Mouse (Mus musculus) right cerebral cortex, postnatal 10 days (tissue): ENCODE measurements at regions not wholly inside any gene's neighbourhood (a gene's known extent, or its start where the extent isn't known, plus 50 kb on each side); places are given as distances from the start of the nearest gene placed in this dataset.

Experiments
- DNase-seq, 2 experiments: peaks; one replicate each; pipeline ENCODE4 v3.0.0; 2021; ENCODE audit warnings: low spot score in 2 of 2

DNA sequence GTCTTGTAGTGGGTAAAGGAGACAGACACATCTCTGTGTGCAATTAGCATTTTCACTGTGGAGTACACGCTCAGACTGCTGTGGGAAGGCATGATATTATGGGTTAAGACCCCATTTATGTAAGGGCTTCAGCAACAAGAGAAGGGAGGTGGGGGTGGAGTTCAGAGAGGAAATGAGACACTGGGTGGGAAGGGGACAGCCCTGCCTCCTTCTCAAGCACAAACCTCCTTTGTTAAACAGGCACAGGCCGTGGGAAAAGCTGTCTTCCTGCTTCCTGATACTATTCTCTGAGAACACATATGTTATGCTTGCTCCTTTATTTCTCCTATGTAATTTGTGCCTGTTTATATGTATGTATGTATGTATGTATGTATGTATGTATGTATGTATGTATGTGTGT lies 237.4 kb upstream of the Cxcr4 start:
- no peak for DNase-seq

DNA sequence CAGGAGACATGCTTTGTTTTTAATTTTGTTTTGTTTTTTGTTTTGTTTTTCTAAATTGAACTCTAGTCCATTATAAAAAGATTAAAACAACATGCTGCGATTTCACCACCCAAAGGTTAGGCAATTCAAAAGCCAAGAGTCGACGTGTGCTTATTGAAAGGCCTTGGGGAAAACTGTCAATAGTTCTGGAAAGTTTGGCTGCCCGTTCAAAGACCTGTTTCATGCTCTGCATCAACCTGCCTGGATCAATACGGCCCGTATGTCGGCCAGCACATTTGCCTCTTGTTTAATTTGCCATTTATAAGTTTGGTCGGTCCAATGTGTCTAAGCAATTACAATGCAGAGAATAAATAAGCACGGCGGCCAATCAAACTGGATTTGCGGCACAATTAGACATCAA lies 234.3 kb upstream of the Cxcr4 start:
- DNase-seq, result no peak

DNA sequence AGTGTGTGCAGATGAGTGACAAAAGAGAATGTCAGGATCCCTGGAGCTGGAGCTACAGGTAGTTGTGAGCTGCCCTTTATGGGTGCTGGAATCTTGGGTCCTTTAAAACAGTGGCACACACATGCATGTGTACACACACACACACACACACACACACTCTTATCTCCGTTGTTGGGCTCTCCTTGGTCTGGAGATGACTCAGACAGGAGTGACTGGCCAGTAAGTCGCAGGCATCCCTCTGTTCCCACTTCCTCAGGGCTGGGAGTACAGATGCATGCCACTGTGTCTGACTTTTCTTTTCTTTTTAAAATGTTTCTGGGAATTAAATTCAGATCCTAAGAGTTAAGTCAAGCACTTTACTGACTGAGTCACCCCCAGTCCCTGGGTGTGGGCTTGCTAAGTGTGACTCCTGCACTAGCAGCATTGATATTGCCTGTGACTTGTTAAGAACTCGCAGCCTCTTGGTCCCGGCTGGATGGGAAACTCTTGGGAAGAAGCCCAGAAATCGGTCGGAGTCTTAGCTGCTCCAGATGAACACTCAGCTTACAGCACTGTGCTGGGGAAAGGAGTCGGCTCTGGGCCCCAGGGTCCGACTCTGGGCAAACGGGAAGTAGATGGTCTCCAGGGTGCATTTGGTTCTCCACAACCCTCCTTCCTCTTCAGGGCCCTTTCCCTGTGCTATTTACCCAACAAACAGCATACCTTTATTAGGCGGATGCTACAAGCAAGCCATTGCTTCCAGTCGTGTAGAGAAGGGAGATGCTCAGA lies 233.0 kb upstream of the Cxcr4 start:
- DNase-seq, result no peak

DNA sequence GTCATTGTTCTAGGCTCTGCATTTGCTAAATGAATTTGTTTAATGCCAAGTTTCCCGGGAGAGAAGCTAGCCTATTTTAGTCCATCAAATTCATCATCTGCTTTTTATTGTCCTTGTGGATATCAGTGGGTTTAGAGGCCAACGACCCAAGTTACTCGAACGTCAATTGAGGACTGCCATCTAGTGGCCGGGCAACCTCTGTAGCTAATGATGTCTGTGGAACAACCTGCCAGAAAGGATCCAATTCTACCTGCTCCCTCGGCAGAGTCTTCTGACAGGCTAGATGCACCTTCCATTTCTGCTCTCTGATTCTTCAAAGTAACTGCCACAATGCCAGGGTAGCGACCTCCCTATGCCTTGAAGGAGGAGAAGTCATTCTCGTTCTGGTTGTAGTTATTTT lies 232.1 kb upstream of the Cxcr4 start:
- DNase-seq, result peak; percentile 59 to 80

DNA sequence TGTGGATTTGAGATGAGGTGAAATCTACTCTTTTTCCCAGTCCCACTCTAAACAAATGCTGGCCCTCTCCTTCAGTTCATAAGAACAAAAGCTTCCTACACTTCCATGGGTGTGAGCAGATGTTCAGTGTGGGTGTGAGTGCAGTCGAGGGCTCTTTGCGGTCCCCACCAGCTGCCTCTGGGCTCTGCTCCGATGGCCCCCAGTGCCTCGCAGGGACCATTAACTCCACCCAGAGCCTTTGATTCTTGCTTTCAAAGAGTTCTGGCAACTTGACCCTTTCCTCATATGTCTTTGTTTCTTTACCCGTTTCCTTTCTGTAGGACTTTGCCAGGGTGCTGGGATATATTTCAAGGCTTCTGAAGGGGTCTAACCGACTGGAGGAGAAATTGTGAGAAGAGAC lies 229.9 kb upstream of the Cxcr4 start:
- DNase-seq, result no peak

DNA sequence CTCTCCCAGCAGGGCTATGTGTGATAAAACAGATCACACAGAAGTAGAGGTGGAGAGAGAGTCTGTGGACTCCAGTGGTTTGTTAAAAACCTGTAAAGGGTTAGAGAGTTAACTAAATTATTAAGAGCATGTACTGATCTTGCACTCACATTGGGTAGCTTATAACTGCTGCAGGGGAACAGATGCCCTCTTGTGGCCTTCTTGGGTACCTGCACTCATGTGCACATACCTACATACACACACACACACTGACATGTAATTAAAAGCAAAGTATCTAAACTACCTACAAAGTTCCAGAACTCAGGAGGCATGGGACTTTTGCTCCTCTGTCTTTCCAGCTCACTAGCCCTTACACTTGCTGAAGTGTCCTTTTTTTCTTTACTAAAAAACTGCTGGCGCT lies 228.4 kb upstream of the Cxcr4 start:
- no peak for DNase-seq

DNA sequence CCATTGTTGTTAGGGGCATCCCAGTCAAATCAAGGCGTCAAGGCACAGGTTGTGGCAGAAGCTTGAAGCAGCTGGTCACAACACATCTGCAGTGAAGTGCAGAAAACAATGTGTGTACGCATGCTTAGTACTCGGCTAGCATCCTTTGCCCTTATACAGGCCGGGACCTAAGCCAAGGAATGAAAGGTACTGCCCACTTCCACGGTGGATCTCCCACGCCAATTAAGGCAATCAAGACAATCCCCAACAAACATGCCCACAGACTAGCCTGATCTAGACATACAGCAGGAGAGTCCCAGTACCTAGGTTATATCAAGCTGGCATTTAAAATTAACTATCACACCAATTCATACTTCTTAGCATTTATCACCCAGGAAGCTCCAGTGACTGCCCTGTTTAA lies 227.5 kb upstream of the Cxcr4 start:
- DNase-seq, result no peak

DNA sequence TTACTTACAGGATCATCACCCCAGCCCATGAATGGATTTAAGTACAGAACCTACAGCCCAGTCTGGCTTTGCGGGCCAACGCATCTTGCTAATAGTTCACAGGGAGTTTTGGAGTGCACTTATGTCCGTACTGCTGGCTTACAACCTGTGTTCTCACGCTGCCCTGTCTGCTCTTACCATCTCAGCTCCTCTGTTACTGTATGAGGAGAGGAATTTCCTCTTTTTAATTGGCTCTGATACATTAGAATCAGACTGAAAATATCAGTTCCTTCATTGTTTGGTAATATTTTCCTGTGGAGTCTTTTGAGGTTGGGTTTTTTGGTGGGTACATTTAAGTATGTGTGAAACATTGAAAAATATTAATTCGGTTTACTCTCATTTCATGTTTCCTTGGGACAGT lies 221.3 kb upstream of the Cxcr4 start:
- no peak for DNase-seq

DNA sequence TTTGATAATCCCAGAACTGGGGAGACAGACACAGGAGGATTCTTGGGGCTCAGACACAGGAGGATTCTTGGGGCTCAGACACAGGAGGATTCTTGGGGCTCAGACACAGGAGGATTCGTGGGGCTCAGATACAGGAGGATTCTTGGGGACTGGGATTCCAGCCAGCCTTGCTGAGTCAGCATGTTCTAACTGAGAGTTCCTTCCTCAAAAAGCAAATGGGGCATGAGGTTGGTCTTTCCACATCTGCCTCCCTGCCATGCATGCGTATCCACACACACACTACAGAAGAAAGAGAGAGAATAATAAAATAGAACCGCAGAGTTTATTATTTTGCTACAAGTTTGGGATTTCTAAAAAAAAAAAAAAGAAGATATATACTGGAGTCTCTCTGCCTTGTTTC lies 218.8 kb upstream of the Cxcr4 start:
- DNase-seq, result no peak

DNA sequence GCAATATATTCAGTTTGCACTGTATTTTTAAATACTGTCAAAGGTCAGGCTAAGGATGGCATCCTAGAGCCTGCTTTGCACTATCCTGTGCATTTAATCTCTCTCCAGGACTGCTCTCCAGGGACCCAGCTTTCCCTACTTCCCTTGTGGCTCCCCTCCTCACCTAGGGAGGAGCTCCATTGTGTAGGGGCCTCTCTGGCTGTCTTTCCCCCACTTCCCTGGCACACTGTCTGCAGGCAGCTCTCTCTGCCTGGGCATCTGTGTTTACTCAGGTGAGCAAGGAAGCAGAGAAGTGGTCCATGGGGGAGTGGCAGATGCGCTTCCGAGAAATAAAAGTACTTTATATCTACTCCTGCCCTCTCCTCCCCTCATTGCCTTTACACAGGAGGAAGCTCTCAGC lies 218.0 kb upstream of the Cxcr4 start:
- DNase-seq, result no peak

DNA sequence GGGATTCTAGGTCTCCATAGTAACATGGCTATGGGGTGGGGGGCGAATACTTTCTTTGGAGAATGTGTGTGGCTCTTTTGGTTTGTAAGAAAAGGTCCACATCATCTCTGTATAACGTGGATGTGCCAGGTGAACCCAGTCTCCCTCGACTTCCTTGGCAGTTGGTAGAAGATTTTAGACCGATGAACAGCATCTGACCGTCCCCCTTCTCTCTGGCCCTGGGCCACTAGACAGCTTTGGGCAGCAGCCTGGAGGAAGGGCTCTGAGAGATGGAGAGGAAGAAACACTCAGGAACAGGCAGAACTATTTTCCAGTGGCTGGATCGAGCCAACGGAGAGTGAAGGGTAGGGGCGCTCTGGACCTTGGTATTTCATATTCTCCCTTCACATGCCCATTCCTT lies 217.5 kb upstream of the Cxcr4 start:
- DNase-seq, result no peak

DNA sequence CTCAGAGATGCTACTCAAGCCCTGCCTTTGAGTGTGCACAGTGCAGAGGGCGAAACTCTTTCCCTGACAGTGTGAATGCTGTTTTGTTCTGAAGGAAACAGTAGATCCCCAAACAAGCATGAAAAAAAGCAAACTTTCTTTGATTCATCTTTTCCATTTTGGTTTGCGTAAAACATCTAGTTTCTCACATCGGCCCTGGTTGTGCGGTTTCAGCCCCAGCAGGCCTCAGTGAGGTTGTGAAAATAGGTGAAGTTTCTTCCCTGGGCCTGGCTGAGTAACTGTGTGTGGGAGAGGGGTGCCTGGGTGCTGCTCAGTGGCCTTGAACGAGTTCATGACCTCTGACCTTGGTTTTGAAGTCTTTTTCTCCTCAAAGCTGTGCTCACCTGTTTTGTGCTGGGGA lies 216.5 kb upstream of the Cxcr4 start:
- no peak for DNase-seq

DNA sequence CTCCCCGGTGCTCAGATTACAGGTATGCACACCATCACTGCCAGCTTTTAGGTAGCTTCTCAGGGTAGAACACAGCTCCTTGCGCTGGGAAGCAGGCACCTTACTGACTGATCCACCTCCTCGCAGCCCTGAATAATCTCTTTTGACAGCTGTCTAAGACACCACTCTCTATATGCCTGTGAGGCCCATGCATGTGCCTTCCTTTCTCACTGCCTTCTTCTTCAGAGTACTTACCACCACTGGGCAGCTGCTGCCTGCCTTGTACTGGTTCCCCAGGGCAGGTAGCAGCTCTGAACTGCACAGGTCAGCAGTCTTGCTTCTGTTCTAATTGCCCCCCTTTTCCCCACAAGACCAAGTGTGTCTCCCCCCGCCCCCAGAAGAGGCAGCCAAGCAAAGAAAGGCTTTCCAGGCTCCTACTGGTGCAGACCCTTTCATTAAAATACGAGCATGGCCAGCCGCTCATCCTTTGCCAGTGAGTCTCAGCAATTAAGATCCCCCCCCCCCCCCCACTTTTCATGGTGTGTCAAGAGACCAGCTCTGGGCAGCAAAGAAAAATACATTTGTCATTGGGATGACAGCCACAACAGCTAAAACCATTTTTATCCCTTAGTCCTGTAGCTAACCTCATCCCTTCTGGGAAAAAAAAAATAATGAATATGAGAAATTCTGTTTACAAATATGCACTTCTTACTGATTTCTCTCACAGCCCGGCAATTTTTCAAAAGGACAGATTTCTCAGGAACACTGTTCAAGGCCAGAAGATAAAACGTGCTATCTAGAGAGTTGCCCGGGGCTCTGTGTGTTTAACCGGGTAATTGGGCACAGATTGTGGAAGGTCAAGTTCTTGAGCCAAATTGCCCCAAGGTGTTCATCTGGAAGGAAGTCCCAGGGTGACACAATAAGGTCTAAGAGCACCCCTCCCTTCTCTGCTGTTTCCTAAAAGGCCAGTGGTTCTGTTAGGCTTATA lies 213.9 kb upstream of the Cxcr4 start:
- no peak for DNase-seq

DNA sequence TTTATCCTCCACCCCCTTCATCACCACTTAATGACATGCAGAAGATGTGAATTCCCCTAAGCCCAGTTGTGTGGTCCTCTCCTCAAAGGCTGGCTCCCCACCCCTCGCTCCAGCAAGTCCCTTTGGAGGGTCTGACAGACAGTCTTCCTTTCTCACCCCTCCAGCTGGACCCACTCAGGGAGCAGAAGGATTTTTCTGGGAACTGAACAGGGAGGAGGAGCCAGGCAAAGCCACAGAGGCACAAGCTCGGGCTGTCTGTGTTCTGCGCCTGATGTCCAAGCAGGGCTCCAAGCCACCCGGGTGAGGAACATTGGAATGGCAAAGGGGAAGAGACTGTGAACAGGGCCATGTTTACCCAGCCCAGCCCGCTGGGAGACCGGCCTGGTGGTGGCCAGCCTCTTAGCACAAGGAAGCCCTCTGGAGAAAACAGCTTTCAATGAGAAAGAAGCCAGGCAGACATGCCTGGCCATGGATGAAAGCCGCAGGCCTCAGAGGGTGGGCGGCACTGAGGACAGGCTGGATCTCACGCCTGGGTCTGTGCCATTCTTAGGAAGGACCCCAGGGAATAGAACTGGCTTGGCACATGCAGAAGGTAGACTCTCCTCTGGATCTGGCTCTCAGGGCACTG lies 211.5 kb upstream of the Cxcr4 start:
- DNase-seq, result peak; percentile 55 to 63

DNA sequence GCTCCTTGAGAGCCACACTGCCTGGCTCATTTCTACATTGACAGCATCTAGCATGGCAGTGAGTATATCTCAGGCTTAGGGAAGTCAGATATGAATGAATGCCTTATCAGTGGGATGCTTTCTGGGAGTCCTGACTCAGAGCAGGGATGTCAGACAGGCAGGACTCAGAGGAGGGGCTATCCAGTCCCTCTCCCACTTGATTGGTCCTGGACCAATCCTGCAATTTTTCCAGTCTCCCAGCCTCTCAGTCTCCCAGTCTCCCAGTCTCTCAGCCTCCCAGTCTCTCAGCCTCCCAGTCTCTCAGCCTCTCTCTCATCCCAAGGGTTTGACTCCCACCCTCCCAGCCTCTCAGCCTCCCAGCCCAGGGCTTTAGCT lies 211.0 kb upstream of the Cxcr4 start:
- DNase-seq, result no peak

DNA sequence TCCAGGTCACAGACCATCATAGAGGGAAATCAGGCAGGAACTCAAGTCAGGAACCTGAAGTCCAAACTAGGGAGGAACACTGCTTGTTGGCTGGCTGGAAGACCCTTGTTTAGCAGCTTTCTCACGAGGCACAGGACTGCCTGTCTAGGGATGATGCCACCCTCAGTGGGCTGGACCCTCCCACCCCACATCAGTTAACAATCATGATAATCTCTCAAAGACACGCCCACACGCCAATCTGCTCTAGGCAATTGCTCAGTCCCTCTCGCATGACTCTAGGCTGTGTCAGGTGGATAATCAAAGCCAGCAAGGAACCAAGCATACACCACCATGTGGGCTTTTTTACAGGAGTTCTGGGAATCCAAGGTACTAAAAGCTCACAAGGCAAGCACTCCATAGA lies 206.6 kb upstream of the Cxcr4 start:
- no peak for DNase-seq

DNA sequence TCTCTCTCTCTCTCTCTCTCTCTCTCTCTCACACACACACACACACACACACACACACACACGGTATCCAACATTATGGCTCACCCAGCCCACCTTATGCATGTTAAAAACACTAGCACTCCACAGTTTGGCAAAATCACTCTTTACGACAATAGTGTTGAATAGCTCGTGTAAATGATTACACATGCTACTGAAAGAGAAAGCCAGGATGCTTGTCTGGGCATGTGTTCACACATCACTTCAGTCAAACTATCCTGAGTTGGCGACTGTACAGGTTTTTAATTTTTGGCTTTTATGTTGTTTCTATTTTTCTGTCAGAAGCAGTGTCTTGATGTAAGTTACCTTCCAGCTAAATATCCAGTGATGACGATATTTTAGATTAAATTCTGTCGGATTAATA lies 203.6 kb upstream of the Cxcr4 start:
- no peak for DNase-seq

DNA sequence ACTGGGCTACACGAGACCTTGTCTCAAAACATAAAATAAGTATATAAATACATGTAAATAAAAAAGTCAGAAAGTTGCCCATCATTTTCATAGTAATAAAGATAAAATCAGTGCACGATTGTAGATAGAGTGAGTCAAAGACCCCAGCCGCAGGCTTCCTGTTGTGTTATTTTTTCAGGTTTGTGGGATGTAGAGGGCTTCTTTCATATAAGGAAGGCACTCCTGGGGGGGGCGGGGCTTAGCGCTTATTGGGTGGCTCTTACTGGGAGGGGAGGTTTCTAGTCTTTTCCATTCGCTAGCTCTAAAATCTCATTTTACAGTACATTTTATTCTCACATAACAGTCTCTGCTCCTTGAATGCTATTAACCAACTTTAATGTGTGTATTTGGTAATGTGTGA lies 198.8 kb upstream of the Cxcr4 start:
- peak in 1 of 2 experiments; percentile 13 for DNase-seq

DNA sequence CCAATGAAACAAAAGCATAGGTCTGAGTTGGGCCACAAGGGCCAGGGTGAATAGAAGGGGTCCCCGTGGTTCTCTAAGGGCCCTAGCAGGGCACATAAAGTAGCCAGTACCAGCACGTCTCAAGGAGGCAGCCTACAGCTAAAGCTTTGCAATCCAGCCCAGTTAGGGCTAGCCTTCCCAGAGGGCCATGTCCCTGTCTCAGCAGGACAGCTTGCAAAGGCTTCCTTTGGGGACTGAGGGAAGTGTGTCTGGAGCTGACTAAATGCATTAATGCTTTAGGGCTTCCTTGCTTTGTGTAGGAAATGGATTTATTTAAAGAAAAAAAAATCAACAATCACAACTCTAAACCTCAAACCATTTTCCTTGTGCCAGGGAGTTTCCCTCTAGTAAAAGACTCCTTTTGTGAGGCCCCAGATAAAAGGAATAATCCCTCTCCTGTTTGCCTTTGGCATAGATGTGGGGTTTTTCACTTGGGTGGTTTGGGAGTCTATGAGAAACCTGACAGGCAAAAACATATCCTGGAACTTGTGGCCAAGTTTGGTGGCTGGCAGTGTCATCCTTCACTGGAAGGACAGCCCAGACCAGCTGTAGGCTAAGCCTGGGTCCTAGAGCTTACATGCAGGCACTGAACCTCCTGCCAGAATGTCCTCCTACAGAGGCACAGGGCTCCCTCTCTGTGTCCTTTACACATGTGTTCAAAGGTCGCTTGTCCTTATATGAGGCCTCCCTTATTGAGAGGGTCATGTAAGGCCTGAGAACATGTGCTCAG lies 197.7 kb upstream of the Cxcr4 start:
- no peak for DNase-seq

DNA sequence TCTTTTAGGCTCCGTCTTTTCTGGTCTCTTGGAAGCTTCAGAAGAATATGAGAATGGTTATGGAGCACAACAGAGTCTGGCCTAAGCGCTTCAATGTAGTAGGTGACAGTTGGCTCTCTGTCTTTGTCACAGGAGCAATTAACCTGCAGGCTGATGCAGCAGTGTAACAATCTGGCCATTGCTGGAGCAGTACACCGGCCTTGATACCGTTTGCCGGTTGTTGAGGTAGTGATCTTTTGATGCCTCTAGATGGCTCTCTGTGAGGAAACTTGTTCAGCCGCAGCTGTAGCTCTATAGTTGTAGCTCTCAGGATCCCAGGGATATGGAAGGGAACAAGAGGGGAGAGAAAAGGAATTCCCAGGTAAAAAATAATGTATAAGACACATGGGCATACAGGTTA lies 196.1 kb upstream of the Cxcr4 start:
- DNase-seq, result no peak

DNA sequence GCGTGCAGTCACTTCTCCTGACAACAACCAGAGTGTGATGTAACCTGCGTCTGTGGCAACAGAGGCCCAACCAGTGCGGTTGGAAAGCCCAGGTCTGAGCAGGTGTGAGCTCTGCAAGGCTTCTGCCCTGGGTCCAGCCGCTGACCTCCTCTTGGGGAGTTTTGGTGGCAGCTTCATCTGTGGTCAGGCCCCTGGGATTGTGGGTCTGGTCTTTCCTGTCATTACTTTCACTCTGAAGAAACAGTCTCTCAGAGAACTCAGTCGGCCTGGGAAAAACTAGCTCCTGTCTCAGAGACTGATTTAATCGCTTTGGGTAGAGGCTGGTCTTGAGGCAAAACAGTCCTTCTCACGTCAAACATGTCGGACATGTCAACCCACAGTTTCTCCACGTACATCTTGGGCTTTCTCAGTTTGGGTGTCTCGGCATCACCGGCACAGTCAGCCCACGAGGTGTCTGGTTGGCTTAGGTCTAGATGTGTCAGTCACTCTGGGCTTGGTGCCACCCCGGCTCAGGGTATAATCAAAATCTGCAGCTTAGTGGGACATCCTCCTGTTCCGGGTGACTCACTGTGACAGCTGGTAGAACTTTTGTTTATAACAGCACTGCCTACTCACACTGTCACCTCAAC lies 195.0 kb upstream of the Cxcr4 start:
- DNase-seq, result peak; percentile 70 to 78
